Mouse (Mus musculus): ENCODE measurements around the gene Wwp2. TPM values are rescaled to one million over a fixed set of nuclear protein-coding genes. Genes with fewer than 3 reads are reported as not detected.

Wwp2 gene
- total RNA-seq, 1 experiment: 49.2 TPM

GRCm38 (mm10) chr8:107587995-107588780 is 152.0 kb downstream of the Wwp2 start, which contains the start of gene Psmd7:
Psmd7 (minus strand) TSS chr8:107588464.
- Histone ChIP-seq H3K4me1 (ENCODE audit: control insufficient read depth in 2 of 2, insufficient read depth in 2 of 2, low read length in 2 of 2, poor library complexity in 1 of 2) (peaks cover 0 to 2% of the 10 kb centered on the region in 2 experiments; a peak in 1 of 4 replicates), H3K36me3 (ENCODE audit: control insufficient read depth, insufficient read depth, low read length, poor library complexity, severe bottlenecking) (peaks cover 26% of the 10 kb centered on the region), H3K9ac (ENCODE audit: insufficient read depth, low read depth, low read length, poor library complexity, severe bottlenecking) (peak within 1 kb of the TSS; percentile 97), H3K4me3 (ENCODE audit: insufficient read depth in 1 of 2, low read depth in 1 of 2, low read length in 2 of 2, poor library complexity in 1 of 2, severe bottlenecking in 1 of 2) (peak within 1 kb of the TSS; percentile 79 to 96), H3K27ac (ENCODE audit: insufficient read depth, low read depth, low read length, poor library complexity, severe bottlenecking) (peak within 1 kb of the TSS; percentile 76), H3K9me3 (ENCODE audit: control insufficient read depth, insufficient read depth, low read depth, low read length) (no peaks in the 10 kb centered on the region)
- DNase-seq (ENCODE audit: low read depth, low spot score): peak; percentile 88
- in situ Hi-C loops (cut with MboI; ENCODE audit: low sequenced_read_pairs in 2 of 2, unreplicated experiment in 2 of 2): no loop called here
- TF ChIP-seq HCFC1 (IDR thresholded peaks at IDR 0.05; ENCODE audit: borderline replicate concordance, insufficient read depth, low read length) (peak; percentile 92), MAFK (IDR thresholded peaks at IDR 0.05; ENCODE audit: insufficient read depth, low read depth, low read length) (peak; percentile 67; the same call in 1 of the 2 replicates), ZNF384 (IDR thresholded peaks at IDR 0.05; ENCODE audit: low read depth, low read length) (peak; percentile 96), ZC3H11A (IDR thresholded peaks at IDR 0.05; ENCODE audit: borderline replicate concordance, low read depth, low read length) (no peak), CHD2 (IDR thresholded peaks at IDR 0.05; ENCODE audit: low read depth, low read length) (0 out of 2 replicates have a peak, but pooled peaks have one; percentile 31)

- no peak overlapping the region for H3K4me3 ChIP-seq (ENCODE audit: insufficient read depth in 1 of 2, low read depth in 1 of 2, low read length in 2 of 2, poor library complexity in 1 of 2, severe bottlenecking in 1 of 2)
- H3K4me1 ChIP-seq (ENCODE audit: control insufficient read depth in 2 of 2, insufficient read depth in 2 of 2, low read length in 2 of 2, poor library complexity in 1 of 2): peaks cover 0 to 8% of the 10 kb centered on the region in 2 experiments; a peak in 2 of 4 replicates
- TF ChIP-seq CHD2 (IDR thresholded peaks at IDR 0.05; ENCODE audit: low read depth, low read length) (no peak), ZC3H11A (IDR thresholded peaks at IDR 0.05; ENCODE audit: borderline replicate concordance, low read depth, low read length) (no peak), ZNF384 (IDR thresholded peaks at IDR 0.05; ENCODE audit: low read depth, low read length) (0 out of 2 replicates have a peak, but pooled peaks have one; percentile 45), MAFK (IDR thresholded peaks at IDR 0.05; ENCODE audit: insufficient read depth, low read depth, low read length) (no peak), HCFC1 (IDR thresholded peaks at IDR 0.05; ENCODE audit: borderline replicate concordance, insufficient read depth, low read length) (no peak)
- H3K27ac ChIP-seq (ENCODE audit: insufficient read depth, low read depth, low read length, poor library complexity, severe bottlenecking): peak overlapping the region; percentile 59; the same call in 1 of the 2 replicates
- no peak overlapping the region for H3K9ac ChIP-seq (ENCODE audit: insufficient read depth, low read depth, low read length, poor library complexity, severe bottlenecking)
- H3K9me3 ChIP-seq (ENCODE audit: control insufficient read depth, insufficient read depth, low read depth, low read length): no peaks in the 10 kb centered on the region
- no peaks in the 10 kb centered on the region for H3K36me3 ChIP-seq (ENCODE audit: control insufficient read depth, insufficient read depth, low read length, poor library complexity, severe bottlenecking)
- in situ Hi-C loops (cut with MboI; ENCODE audit: low sequenced_read_pairs in 2 of 2, unreplicated experiment in 2 of 2): no loop called here
- no peak for DNase-seq (ENCODE audit: low read depth, low spot score)
Measured at GRCm38 (mm10) chr8:107593967-107594729, 158.0 kb downstream of the Wwp2 start.

GRCm38 (mm10) chr8:107594817-107595216 is 158.7 kb downstream of the Wwp2 start:
- TF ChIP-seq ZC3H11A (IDR thresholded peaks at IDR 0.05; ENCODE audit: borderline replicate concordance, low read depth, low read length): no peak
- no peak for TF ChIP-seq HCFC1 (IDR thresholded peaks at IDR 0.05; ENCODE audit: borderline replicate concordance, insufficient read depth, low read length)
- no peak for TF ChIP-seq MAFK (IDR thresholded peaks at IDR 0.05; ENCODE audit: insufficient read depth, low read depth, low read length)
- 0 out of 2 replicates have a peak, but pooled peaks have one; percentile 4 for TF ChIP-seq ZNF384 (IDR thresholded peaks at IDR 0.05; ENCODE audit: low read depth, low read length)
- TF ChIP-seq CHD2 (IDR thresholded peaks at IDR 0.05; ENCODE audit: low read depth, low read length): no peak
- no peaks in the 10 kb centered on the region for H3K9me3 ChIP-seq (ENCODE audit: control insufficient read depth, insufficient read depth, low read depth, low read length)
- no peaks in the 10 kb centered on the region for H3K36me3 ChIP-seq (ENCODE audit: control insufficient read depth, insufficient read depth, low read length, poor library complexity, severe bottlenecking)
- in situ Hi-C loops (cut with MboI; ENCODE audit: low sequenced_read_pairs in 2 of 2, unreplicated experiment in 2 of 2): no loop called here
- H3K9ac ChIP-seq (ENCODE audit: insufficient read depth, low read depth, low read length, poor library complexity, severe bottlenecking): no peak overlapping the region
- peaks cover 0 to 8% of the 10 kb centered on the region in 2 experiments; a peak in 2 of 4 replicates for H3K4me1 ChIP-seq (ENCODE audit: control insufficient read depth in 2 of 2, insufficient read depth in 2 of 2, low read length in 2 of 2, poor library complexity in 1 of 2)
- H3K27ac ChIP-seq (ENCODE audit: insufficient read depth, low read depth, low read length, poor library complexity, severe bottlenecking): peak overlapping the region; percentile 41; the same call in 1 of the 2 replicates
- no peak overlapping the region for H3K4me3 ChIP-seq (ENCODE audit: insufficient read depth in 1 of 2, low read depth in 1 of 2, low read length in 2 of 2, poor library complexity in 1 of 2, severe bottlenecking in 1 of 2)
- peak; percentile 74 for DNase-seq (ENCODE audit: low read depth, low spot score)

DNA sequence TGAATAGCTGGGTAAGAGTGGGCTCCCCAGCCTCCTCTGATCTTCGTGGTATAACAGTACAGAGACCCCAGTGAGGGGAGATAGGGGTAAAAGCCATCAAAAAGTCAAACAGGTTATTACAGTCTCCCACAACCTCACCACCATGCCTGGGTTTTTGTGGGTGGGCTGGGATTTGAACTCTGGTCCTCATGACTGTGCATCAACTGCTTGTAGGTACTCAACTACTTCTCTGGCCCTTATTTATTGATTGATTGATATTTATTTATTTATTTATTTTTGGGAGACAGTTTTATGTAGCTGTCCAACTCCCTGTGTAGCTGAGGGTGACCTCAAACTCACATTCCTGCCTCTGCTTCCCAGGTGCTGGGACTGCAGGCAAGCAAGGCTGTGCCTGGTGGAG is 161.6 kb downstream of the Wwp2 start:
- no peaks in the 10 kb centered on the region for H3K36me3 ChIP-seq (ENCODE audit: control insufficient read depth, insufficient read depth, low read length, poor library complexity, severe bottlenecking)

More for the DNA sequence above, 161.6 kb downstream of the Wwp2 start:
- Histone ChIP-seq H3K4me1 (ENCODE audit: control insufficient read depth in 2 of 2, insufficient read depth in 2 of 2, low read length in 2 of 2, poor library complexity in 1 of 2) (peaks cover 0 to 8% of the 10 kb centered on the region in 2 experiments; a peak in 2 of 4 replicates), H3K4me3 (ENCODE audit: insufficient read depth in 1 of 2, low read depth in 1 of 2, low read length in 2 of 2, poor library complexity in 1 of 2, severe bottlenecking in 1 of 2) (no peak overlapping the region), H3K27ac (ENCODE audit: insufficient read depth, low read depth, low read length, poor library complexity, severe bottlenecking) (no peak overlapping the region), H3K9me3 (ENCODE audit: control insufficient read depth, insufficient read depth, low read depth, low read length) (no peaks in the 10 kb centered on the region), H3K9ac (ENCODE audit: insufficient read depth, low read depth, low read length, poor library complexity, severe bottlenecking) (no peak overlapping the region)
- DNase-seq (ENCODE audit: low read depth, low spot score): no peak
- in situ Hi-C loops (cut with MboI; ENCODE audit: low sequenced_read_pairs in 2 of 2, unreplicated experiment in 2 of 2): no loop called here
- no peak for TF ChIP-seq HCFC1 (IDR thresholded peaks at IDR 0.05; ENCODE audit: borderline replicate concordance, insufficient read depth, low read length)
- TF ChIP-seq MAFK (IDR thresholded peaks at IDR 0.05; ENCODE audit: insufficient read depth, low read depth, low read length): no peak
- TF ChIP-seq ZC3H11A (IDR thresholded peaks at IDR 0.05; ENCODE audit: borderline replicate concordance, low read depth, low read length): no peak
- TF ChIP-seq ZNF384 (IDR thresholded peaks at IDR 0.05; ENCODE audit: low read depth, low read length): no peak
- TF ChIP-seq CHD2 (IDR thresholded peaks at IDR 0.05; ENCODE audit: low read depth, low read length): no peak

Data from ES-E14 (cell line).